Mouse (Mus musculus) embryonic facial prominence, embryonic 13.5 days (tissue): ENCODE results near the gene Bin2. TPM values are rescaled to one million over a fixed set of nuclear protein-coding genes. Genes with fewer than 3 reads are reported as not detected.

Source experiments
- ATAC-seq: fragments of 200-750 bp; cut with Nextera tagmentation; 2 replicates; pipeline ENCODE4 v1.8.0; 2017; ENCODE audit warnings: low read depth; ENCODE audit not compliant: insufficient number of reproducible peaks, insufficient read depth, low FRiP score, low TSS enrichment
- H3K27ac ChIP-seq: fragments of 300-500 bp; sonication (generic); 2 replicates; pipeline ENCODE4 v1.5.1; 2015; ENCODE audit warnings: moderate library complexity, mild to moderate bottlenecking, inconsistent platforms
- H3K27me3 ChIP-seq: fragments of 300-500 bp; sonication (generic); 2 replicates; pipeline ENCODE4 v1.6.1; 2015; ENCODE audit warnings: mild to moderate bottlenecking, inconsistent platforms
- H3K36me3 ChIP-seq: fragments of 300-500 bp; sonication (generic); 2 replicates; pipeline ENCODE4 v1.6.1; 2015; ENCODE audit warnings: mild to moderate bottlenecking, inconsistent platforms
- H3K4me1 ChIP-seq: fragments of 300-500 bp; sonication (generic); 2 replicates; pipeline ENCODE4 v1.6.1; 2015; ENCODE audit warnings: inconsistent platforms
- H3K4me2 ChIP-seq: fragments of 300-500 bp; sonication (generic); 2 replicates; pipeline ENCODE4 v1.6.1; 2015; ENCODE audit warnings: moderate library complexity, mild to moderate bottlenecking, inconsistent platforms
- H3K4me3 ChIP-seq: fragments of 300-500 bp; sonication (generic); 2 replicates; pipeline ENCODE4 v1.5.1; 2015; ENCODE audit warnings: mild to moderate bottlenecking, inconsistent platforms
- H3K9ac ChIP-seq: fragments of 300-500 bp; sonication (generic); 2 replicates; pipeline ENCODE4 v1.6.1; 2015; ENCODE audit warnings: mild to moderate bottlenecking, inconsistent platforms
- H3K9me3 ChIP-seq: fragments of 300-500 bp; sonication (generic); 2 replicates; pipeline ENCODE4 v1.6.1; 2016; ENCODE audit warnings: inconsistent platforms
- WGBS: fragments of 180-500 bp; shearing (Covaris S2); methylation state at CpG from one replicate; pipeline ENCODE4 v1.1.7; 2015; ENCODE audit warnings: mixed read lengths; 5-methylcytosine and 5-hydroxymethylcytosine counted together
- polyA plus RNA-seq: library from polyadenylated mRNA; unstranded; fragments of >200 nt; fragmentation: Nextera tagmentation; extraction: Ambion mirVana; gene quantifications from 2 replicates; pipeline ENCODE4 v1.2.1, GENCODE M21; 2015

The Bin2 gene
- polyA plus RNA-seq, 1 experiment from 2014 or later = 2.1 TPM

GRCm38 (mm10) chr15:100667420-100667819 lies 1.9 kb downstream of the Bin2 start:
- H3K4me3 ChIP-seq = no peak overlapping the region
- ATAC-seq = no peak
- no peaks in the 10 kb centered on the region for H3K36me3 ChIP-seq
- WGBS = 67% methylated on average over 6 of the region's 6 CpGs
- H3K9ac ChIP-seq = no peak overlapping the region
- no peaks in the 10 kb centered on the region for H3K9me3 ChIP-seq
- peaks cover 13% of the 10 kb centered on the region for H3K4me1 ChIP-seq
- H3K27me3 ChIP-seq = no peaks in the 10 kb centered on the region
- H3K4me2 ChIP-seq = no peak overlapping the region
- no peak overlapping the region for H3K27ac ChIP-seq

- Histone ChIP-seq H3K27ac (no peak overlapping the region), H3K9me3 (no peaks in the 10 kb centered on the region), H3K27me3 (no peaks in the 10 kb centered on the region), H3K9ac (no peak overlapping the region), H3K36me3 (no peaks in the 10 kb centered on the region), H3K4me2 (no peak overlapping the region), H3K4me1 (peaks cover 13% of the 10 kb centered on the region), H3K4me3 (no peak overlapping the region)
- WGBS = 29% methylated on average over 12 of the region's 12 CpGs
- no peak for ATAC-seq
Measured at GRCm38 (mm10) chr15:100666851-100667250, 2.5 kb downstream of the Bin2 start.

- Histone ChIP-seq H3K4me2 (no peak overlapping the region; the same call in 1 of the 2 replicates), H3K9ac (peak overlapping the region; percentile 64), H3K9me3 (no peaks in the 10 kb centered on the region), H3K4me1 (peaks cover 13% of the 10 kb centered on the region), H3K27me3 (no peaks in the 10 kb centered on the region), H3K4me3 (no peak overlapping the region), H3K27ac (peak overlapping the region; percentile 28; the same call in 1 of the 2 replicates), H3K36me3 (no peaks in the 10 kb centered on the region)
- 9% methylated on average over 7 of the region's 7 CpGs for WGBS
- ATAC-seq = no peak
Measured at GRCm38 (mm10) chr15:100666219-100666696, 3.1 kb downstream of the Bin2 start.

GRCm38 (mm10) chr15:100665411-100666218 lies 3.7 kb downstream of the Bin2 start:
- H3K27ac ChIP-seq = no peak overlapping the region; the same call in 1 of the 2 replicates
- H3K4me1 ChIP-seq = peaks cover 13% of the 10 kb centered on the region
- H3K4me3 ChIP-seq = no peak overlapping the region
- no peaks in the 10 kb centered on the region for H3K36me3 ChIP-seq
- H3K4me2 ChIP-seq = no peak overlapping the region
- H3K9me3 ChIP-seq = no peaks in the 10 kb centered on the region
- H3K9ac ChIP-seq = no peak overlapping the region
- 40% methylated on average over 9 of the region's 9 CpGs for WGBS
- no peaks in the 10 kb centered on the region for H3K27me3 ChIP-seq
- ATAC-seq = no peak

- H3K4me1 ChIP-seq = peaks cover 13% of the 10 kb centered on the region
- WGBS = 79% methylated on average over 9 of the region's 9 CpGs
- no peaks in the 10 kb centered on the region for H3K36me3 ChIP-seq
- no peak for ATAC-seq
- H3K9me3 ChIP-seq = no peaks in the 10 kb centered on the region
- H3K9ac ChIP-seq = no peak overlapping the region
- H3K4me2 ChIP-seq = no peak overlapping the region
- no peaks in the 10 kb centered on the region for H3K27me3 ChIP-seq
- no peak overlapping the region for H3K27ac ChIP-seq
- no peak overlapping the region for H3K4me3 ChIP-seq
Measured at GRCm38 (mm10) chr15:100664813-100665274, 4.5 kb downstream of the Bin2 start.

- Histone ChIP-seq H3K9ac (no peak overlapping the region), H3K4me3 (no peak overlapping the region), H3K27ac (no peak overlapping the region), H3K9me3 (no peaks in the 10 kb centered on the region), H3K4me2 (no peak overlapping the region), H3K4me1 (peaks cover 1% of the 10 kb centered on the region; the same call in 1 of the 2 replicates), H3K36me3 (no peaks in the 10 kb centered on the region), H3K27me3 (no peaks in the 10 kb centered on the region)
- 87% methylated on average over 5 of the region's 5 CpGs for WGBS
- ATAC-seq = no peak
Measured at GRCm38 (mm10) chr15:100660805-100661204, 8.5 kb downstream of the Bin2 start.

GRCm38 (mm10) chr15:100660306-100660705 lies 9.0 kb downstream of the Bin2 start:
- Histone ChIP-seq H3K27ac (no peak overlapping the region), H3K4me2 (no peak overlapping the region), H3K9ac (no peak overlapping the region), H3K4me3 (no peak overlapping the region), H3K9me3 (no peaks in the 10 kb centered on the region), H3K36me3 (no peaks in the 10 kb centered on the region), H3K4me1 (no peaks in the 10 kb centered on the region), H3K27me3 (no peaks in the 10 kb centered on the region)
- 86% methylated on average over 9 of the region's 9 CpGs for WGBS
- no peak for ATAC-seq

GRCm38 (mm10) chr15:100655201-100655600 lies 14.2 kb downstream of the Bin2 start:
- Histone ChIP-seq H3K4me3 (no peak overlapping the region), H3K4me1 (no peaks in the 10 kb centered on the region), H3K9ac (no peak overlapping the region), H3K27ac (no peak overlapping the region), H3K27me3 (no peaks in the 10 kb centered on the region), H3K36me3 (no peaks in the 10 kb centered on the region), H3K9me3 (no peaks in the 10 kb centered on the region), H3K4me2 (no peak overlapping the region)
- ATAC-seq = no peak
- WGBS = 89% methylated on average over 5 of the region's 5 CpGs

- Histone ChIP-seq H3K27ac (no peak overlapping the region), H3K4me1 (no peaks in the 10 kb centered on the region), H3K27me3 (no peaks in the 10 kb centered on the region), H3K36me3 (no peaks in the 10 kb centered on the region), H3K4me3 (no peak overlapping the region), H3K4me2 (no peak overlapping the region), H3K9ac (no peak overlapping the region), H3K9me3 (no peaks in the 10 kb centered on the region)
- WGBS = 88% methylated on average over 1 of the region's 1 CpGs
- no peak for ATAC-seq
Measured at GRCm38 (mm10) chr15:100654271-100654670, 15.1 kb downstream of the Bin2 start.

GRCm38 (mm10) chr15:100651610-100652009 lies 17.7 kb downstream of the Bin2 start:
- no peaks in the 10 kb centered on the region for H3K27me3 ChIP-seq
- H3K4me2 ChIP-seq = no peak overlapping the region
- no peaks in the 10 kb centered on the region for H3K36me3 ChIP-seq
- no peak for ATAC-seq
- H3K4me3 ChIP-seq = no peak overlapping the region
- 80% methylated on average over 9 of the region's 9 CpGs for WGBS
- no peaks in the 10 kb centered on the region for H3K4me1 ChIP-seq
- no peak overlapping the region for H3K9ac ChIP-seq
- H3K27ac ChIP-seq = no peak overlapping the region
- no peaks in the 10 kb centered on the region for H3K9me3 ChIP-seq

GRCm38 (mm10) chr15:100650111-100650510 lies 19.2 kb downstream of the Bin2 start:
- Histone ChIP-seq H3K27me3 (no peaks in the 10 kb centered on the region), H3K4me3 (no peak overlapping the region), H3K4me1 (no peaks in the 10 kb centered on the region), H3K36me3 (no peaks in the 10 kb centered on the region), H3K27ac (no peak overlapping the region), H3K4me2 (no peak overlapping the region), H3K9me3 (no peaks in the 10 kb centered on the region), H3K9ac (no peak overlapping the region)
- 76% methylated on average over 10 of the region's 10 CpGs for WGBS
- ATAC-seq = no peak

GRCm38 (mm10) chr15:100646161-100646560 lies 23.2 kb downstream of the Bin2 start:
- ATAC-seq = no peak
- Histone ChIP-seq H3K4me2 (no peak overlapping the region), H3K4me1 (no peaks in the 10 kb centered on the region), H3K9me3 (no peaks in the 10 kb centered on the region), H3K27ac (no peak overlapping the region), H3K4me3 (no peak overlapping the region), H3K27me3 (no peaks in the 10 kb centered on the region), H3K9ac (no peak overlapping the region), H3K36me3 (no peaks in the 10 kb centered on the region)
- WGBS = 71% methylated on average over 6 of the region's 6 CpGs
